Mouse (Mus musculus) CD8-positive naive resting alpha-beta T cell, adult 57 days (primary cell): Measurements from ENCODE around the gene Capn12. TPM values are rescaled to one million over a fixed set of nuclear protein-coding genes. Genes with fewer than 3 reads are reported as not detected.

Experiments used
- total RNA-seq: library from RNA; stranded (reverse); gene quantifications from one replicate; pipeline ENCODE4 v1.2.4, GENCODE M21; 2023

Gene Capn12
- not detected for total RNA-seq

DNA sequence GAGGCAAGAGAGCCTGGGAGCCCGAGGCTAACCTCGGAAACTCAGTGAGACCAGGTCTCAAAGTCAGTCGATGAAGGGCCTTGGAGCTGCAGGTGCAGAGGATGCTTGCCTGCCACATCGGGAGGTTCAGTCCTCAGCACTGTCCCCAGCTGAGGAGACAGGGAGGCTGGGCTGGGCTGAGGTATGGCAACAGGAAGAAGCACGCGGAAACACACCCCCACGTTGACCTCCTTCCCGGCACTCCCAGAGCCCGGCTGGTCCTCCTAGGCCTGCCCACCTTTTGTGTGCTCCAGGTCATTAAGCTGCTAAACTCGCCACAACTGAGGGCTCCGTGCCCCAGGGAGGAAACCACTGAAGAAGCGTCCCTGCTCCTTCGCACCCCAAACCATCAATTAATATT lies at the start of gene Capn12:
Gene Capn12, plus strand, starts transcription at position 224 of the 400 bp plus-strand sequence.

DNA sequence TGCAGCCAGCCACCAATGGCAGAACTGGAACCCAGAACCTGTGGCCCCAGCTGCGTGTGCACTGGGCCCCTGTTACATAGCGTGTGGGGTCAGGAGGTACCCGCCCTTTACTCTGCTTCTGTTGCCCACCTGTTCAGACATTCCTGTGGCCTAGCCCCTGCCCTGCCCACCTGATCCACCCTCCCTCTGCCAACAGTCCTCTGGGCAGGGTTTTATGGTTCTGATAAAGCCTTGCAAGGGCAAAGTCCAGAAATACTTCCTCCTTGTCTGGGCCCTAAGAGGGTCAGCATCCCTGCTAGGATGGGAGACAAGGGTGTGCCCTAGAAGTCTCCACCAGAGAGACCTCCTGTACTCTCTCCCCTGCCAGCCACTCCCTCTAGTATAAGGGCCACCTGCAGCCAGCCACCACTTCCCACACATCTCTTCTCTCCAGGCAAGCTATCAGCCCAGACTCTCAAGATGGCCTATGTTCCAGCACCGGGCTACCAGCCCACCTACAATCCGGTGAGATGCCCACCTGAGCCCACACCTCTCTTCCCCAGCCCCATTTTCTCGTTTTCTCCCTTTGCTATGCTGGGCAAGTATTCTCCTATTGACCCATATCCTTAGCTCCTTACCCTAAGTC lies 47.4 kb upstream of the Capn12 start, which contains the start of gene Lgals4:
Gene Lgals4, plus strand, starts transcription at position 132 of the 625 bp plus-strand sequence.

DNA sequence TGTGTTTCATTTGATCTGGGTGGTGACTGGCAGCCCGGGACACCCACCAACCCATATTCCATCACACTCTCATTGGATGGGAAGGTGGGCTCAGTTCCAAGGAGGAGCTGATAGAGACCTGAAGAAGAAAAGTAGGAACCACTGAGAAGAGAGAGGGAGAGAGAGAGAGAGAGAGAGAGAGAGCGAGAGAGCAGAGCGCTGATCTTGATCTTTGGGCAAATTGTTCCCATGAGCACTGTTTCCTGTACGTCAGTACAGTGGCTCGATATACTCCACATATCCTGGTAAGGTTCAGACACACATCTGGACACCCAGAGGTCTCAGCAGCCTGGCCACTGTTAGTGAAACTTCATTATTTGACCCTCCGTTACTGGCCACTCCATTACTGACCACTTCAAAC lies 17.7 kb upstream of the Capn12 start, which contains the start of gene Lgals7:
Gene Lgals7, plus strand, starts transcription at position 314 of the 400 bp plus-strand sequence.

Other genes with a start within 250 kb of the Capn12 start
- 1.6 TPM for gene Fbxo27, start 188.6 kb upstream of the Capn12 start, total RNA-seq
- gene Fbxo17, start 164.6 kb upstream of the Capn12 start, total RNA-seq, result 15.6 TPM
- gene Mrps12, start 139.6 kb upstream of the Capn12 start, total RNA-seq, result 27.1 TPM
- gene Sars2, start 139.4 kb upstream of the Capn12 start, total RNA-seq, result 18.2 TPM
- gene Ccer2, start 125.2 kb upstream of the Capn12 start, total RNA-seq, result not detected
- 51.1 TPM for gene Sirt2, start 114.7 kb upstream of the Capn12 start, total RNA-seq
- 48.3 TPM for gene Nfkbib, start 113.9 kb upstream of the Capn12 start, total RNA-seq
- 126 TPM for gene Rinl, start 92.5 kb upstream of the Capn12 start, total RNA-seq
- gene Hnrnpl, start 72.9 kb upstream of the Capn12 start, total RNA-seq, result 641 TPM
- gene Ech1, start 56.2 kb upstream of the Capn12 start, total RNA-seq, result 50.1 TPM
- gene Lgals4, start 47.6 kb upstream of the Capn12 start, total RNA-seq, result 9.6 TPM
- gene Lgals7, start 17.6 kb upstream of the Capn12 start, total RNA-seq, result not detected
- gene Actn4, start 80.9 kb downstream of the Capn12 start, total RNA-seq, result 149 TPM
- gene Eif3k, start 100.4 kb downstream of the Capn12 start, total RNA-seq, result 317 TPM
- 104 TPM for gene Map4k1, start 100.6 kb downstream of the Capn12 start, total RNA-seq
- 0.09 TPM for gene Ryr1, start 243.8 kb downstream of the Capn12 start, total RNA-seq